Mouse (Mus musculus): ENCODE data around the gene Pcp2.

DNA sequence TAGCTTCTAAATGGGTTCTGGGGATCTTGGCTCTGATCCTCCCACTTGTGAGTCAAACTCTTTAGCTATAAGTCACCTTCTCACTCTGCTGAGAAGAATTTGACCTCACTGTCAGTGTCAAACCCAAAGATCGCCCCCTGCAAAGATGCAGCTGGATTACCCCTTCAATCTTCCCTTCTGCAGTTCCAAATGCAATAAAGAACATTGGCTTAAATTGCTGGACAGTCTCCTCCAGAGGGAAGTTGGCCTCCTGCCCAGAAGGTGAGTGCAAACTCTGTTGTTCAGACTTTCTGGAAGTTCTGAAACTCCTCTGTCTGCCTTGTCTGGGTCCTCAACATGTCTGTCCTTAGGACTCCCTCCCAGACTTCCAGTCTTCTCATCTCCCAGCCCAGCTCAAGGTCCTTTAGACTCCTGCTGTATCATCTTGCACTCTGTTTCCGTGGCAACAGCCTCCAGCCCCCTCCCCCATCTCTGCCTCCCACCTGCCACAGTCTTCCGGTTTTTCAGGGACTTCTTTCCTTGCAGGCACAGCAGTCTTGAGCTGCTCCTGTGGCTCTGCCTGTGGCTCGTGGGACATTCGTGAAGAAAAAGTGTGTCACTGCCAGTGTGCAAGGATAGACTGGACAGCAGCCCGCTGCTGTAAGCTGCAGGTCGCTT lies 31.5 kb upstream of the Pcp2 start:
- TF ChIP-seq ZC3H11A (IDR thresholded peaks at IDR 0.05; ENCODE audit: borderline replicate concordance, low read depth, low read length), result no peak
- TF ChIP-seq MAFK (IDR thresholded peaks at IDR 0.05; ENCODE audit: insufficient read depth, low read depth, low read length), result no peak
- TF ChIP-seq ZNF384 (IDR thresholded peaks at IDR 0.05; ENCODE audit: low read depth, low read length), result no peak
